ENCODE assay signal across 20 mouse cellular contexts in genomic region chr1:40479505-40479923, GRCm38 (mm10). TPM values are rescaled to one million over a fixed set of nuclear protein-coding genes. Genes with fewer than 3 reads are reported as not detected.
A peak's percentile ranks its signal among the peaks of the same experiment; 100 is the strongest.
DNase-seq lines count a peak whose midpoint lies in the region; ATAC-seq lines count a peak whose summit lies in the region.
"Had no signal": no experiment of that assay in that cellular context is flagged by ENCODE, and none has a peak within 500 bp of the region (broad histone marks: within the 10 kb centered on the region; RNA-seq: fewer than 3 reads in every experiment).

No protein-coding gene starts in this region.

- no peaks in the 10 kb centered on the region for H3K27me3 ChIP-seq in liver, embryonic 11.5 days (replicated peaks; ENCODE audit: control insufficient read depth, insufficient read depth, low read length)
- no peaks in the 10 kb centered on the region for H3K27me3 ChIP-seq in forebrain, embryonic 10.5 days (ENCODE audit: poor library complexity, severe bottlenecking)
- H3K27me3 ChIP-seq: embryonic facial prominence, embryonic 12.5 days; kidney, embryonic 15.5 days; liver, embryonic 15.5 days had no signal

- H3K9ac ChIP-seq in liver, embryonic 11.5 days (ENCODE audit: low read depth, low read length), result no peak overlapping the region
- H3K9ac ChIP-seq: embryonic facial prominence, embryonic 12.5 days; hindbrain, embryonic 14.5 days; kidney, embryonic 15.5 days; liver, embryonic 15.5 days had no signal

- H3K4me3 ChIP-seq in liver, embryonic 11.5 days (ENCODE audit: low read depth, low read length), result no peak overlapping the region
- H3K4me3 ChIP-seq in forebrain, embryonic 10.5 days, result no peak overlapping the region
- H3K4me3 ChIP-seq: embryonic facial prominence, embryonic 12.5 days; kidney, embryonic 15.5 days; limb, embryonic 10.5 days; liver, embryonic 15.5 days had no signal

- no peak overlapping the region for H3K27ac ChIP-seq in liver, embryonic 11.5 days (ENCODE audit: low read depth, low read length)
- no peak overlapping the region for H3K27ac ChIP-seq in forebrain, embryonic 10.5 days
- H3K27ac ChIP-seq: embryonic facial prominence, embryonic 12.5 days; hindbrain, embryonic 14.5 days; kidney, embryonic 15.5 days; limb, embryonic 10.5 days; liver, embryonic 15.5 days had no signal

- no peaks in the 10 kb centered on the region for H3K4me1 ChIP-seq in liver, embryonic 11.5 days (replicated peaks; ENCODE audit: control insufficient read depth, insufficient read depth, low read length)
- no peaks in the 10 kb centered on the region for H3K4me1 ChIP-seq in forebrain, embryonic 10.5 days
- H3K4me1 ChIP-seq: embryonic facial prominence, embryonic 12.5 days; kidney, embryonic 15.5 days; limb, embryonic 10.5 days; liver, embryonic 15.5 days had no signal

- no peak for ATAC-seq in liver, embryonic 11.5 days (replicated peaks; ENCODE audit: low FRiP score)
- peak; percentile 72 for ATAC-seq in megakaryocyte progenitor cell, adult 5-6 weeks (replicated peaks; ENCODE audit: poor library complexity)
- ATAC-seq: Patski had no signal

- H3K4me2 ChIP-seq in liver, embryonic 11.5 days, result no peak overlapping the region
- H3K4me2 ChIP-seq: embryonic facial prominence, embryonic 12.5 days; hindbrain, embryonic 14.5 days; kidney, embryonic 15.5 days; liver, embryonic 15.5 days had no signal

- peak; percentile 11 for DNase-seq in liver
- no peak for DNase-seq in liver, embryonic 11.5 days (ENCODE audit: low spot score)
- peak; percentile 82 for DNase-seq in T-cell, adult 2 months (ENCODE audit: low spot score)
- DNase-seq in thymus, postnatal 25 days, result peak; percentile 44
- no peak for DNase-seq in urinary bladder, postnatal 25 days (ENCODE audit: low spot score)
- no peak for DNase-seq in forebrain, embryonic 10.5 days (ENCODE audit: extremely low spot score, low spot score)
- no peak for DNase-seq in kidney, postnatal 14 days
- DNase-seq: adrenal gland, adult 2 months; cerebellum, postnatal 14 days; lung, postnatal 14 days; right cerebral cortex, adult 18-20 months had no signal

- 45% methylated on average over 6 of the region's 6 CpGs for WGBS in liver, embryonic 11.5 days
- WGBS in forebrain, embryonic 10.5 days, result 85% methylated on average over 6 of the region's 6 CpGs

- H3K36me3 ChIP-seq in liver, embryonic 11.5 days (ENCODE audit: control insufficient read depth, insufficient read depth, low read length), result no peaks in the 10 kb centered on the region
- H3K36me3 ChIP-seq in forebrain, embryonic 10.5 days (replicated peaks), result no peaks in the 10 kb centered on the region
- H3K36me3 ChIP-seq: embryonic facial prominence, embryonic 12.5 days; kidney, embryonic 15.5 days; limb, embryonic 10.5 days; liver, embryonic 15.5 days had no signal

- no peaks in the 10 kb centered on the region for H3K9me3 ChIP-seq in liver, embryonic 11.5 days (ENCODE audit: control insufficient read depth, low read length)
- H3K9me3 ChIP-seq in forebrain, embryonic 10.5 days, result no peaks in the 10 kb centered on the region
- H3K9me3 ChIP-seq: embryonic facial prominence, embryonic 12.5 days; kidney, embryonic 15.5 days; limb, embryonic 10.5 days; liver, embryonic 15.5 days had no signal

RNA-seq across cellular contexts. Expression of gene Il18r1, which starts 14.2 kb away (rescaled TPM):
- polyA plus RNA-seq in liver, embryonic 11.5 days (2014; fragmentation: Nextera tagmentation; extraction: Ambion mirVana), result 0.10 TPM in 1 of 2 replicates, not detected in the other
- total RNA-seq in megakaryocyte progenitor cell, adult 5-6 weeks (2015), result 0.54 and 1.6 TPM in 2 replicates
- 0.46 and 0.91 TPM in 2 replicates for total RNA-seq in megakaryocyte progenitor cell, adult 5-6 weeks (2017)
- not detected in 2 replicates for polyA plus RNA-seq in forebrain, embryonic 10.5 days (2016; fragmentation: Nextera tagmentation; extraction: Ambion mirVana)
- total RNA-seq: layer of hippocampus, postnatal 25 days had no signal
- polyA plus RNA-seq: embryonic facial prominence, embryonic 12.5 days; forebrain, embryonic 11.5 days; hindbrain, embryonic 14.5 days; limb, embryonic 10.5 days; Patski had no signal

RNA-seq across cellular contexts. Expression of gene Il18rap, which starts 35.6 kb away (rescaled TPM):
- 0.69 and 1.2 TPM in 2 replicates for polyA plus RNA-seq in liver, embryonic 11.5 days (2014; fragmentation: Nextera tagmentation; extraction: Ambion mirVana)
- 11.2 and 11.4 TPM in 2 replicates for total RNA-seq in megakaryocyte progenitor cell, adult 5-6 weeks (2015)
- 9.6 and 10.7 TPM in 2 replicates for total RNA-seq in megakaryocyte progenitor cell, adult 5-6 weeks (2017)
- polyA plus RNA-seq in forebrain, embryonic 10.5 days (2016; fragmentation: Nextera tagmentation; extraction: Ambion mirVana), result 0.22 and 0.38 TPM in 2 replicates
- total RNA-seq: adrenal gland, adult 2 months had no signal
- polyA plus RNA-seq: adrenal gland, adult 2 months had no signal

RNA-seq across cellular contexts. Expression of gene Il1rl1, which starts 50.1 kb away (rescaled TPM):
- 1.7 and 2.3 TPM in 2 replicates for polyA plus RNA-seq in liver, embryonic 11.5 days (2014; fragmentation: Nextera tagmentation; extraction: Ambion mirVana)
- total RNA-seq in megakaryocyte progenitor cell, adult 5-6 weeks (2015), result 5.3 and 11.7 TPM in 2 replicates
- total RNA-seq in megakaryocyte progenitor cell, adult 5-6 weeks (2017), result 5.9 and 11.3 TPM in 2 replicates
- 0.11 TPM in 1 of 2 replicates, not detected in the other for polyA plus RNA-seq in forebrain, embryonic 10.5 days (2016; fragmentation: Nextera tagmentation; extraction: Ambion mirVana)

Comparison
In these comparisons a context has a peak if more than half of its experiments do, and no peak if none do; other contexts are left out.
1. DNase-seq: peak in liver (single experiment), T-cell, adult 2 months (single experiment) and thymus, postnatal 25 days (single experiment); none in liver, embryonic 11.5 days (single experiment), urinary bladder, postnatal 25 days (single experiment), forebrain, embryonic 10.5 days (single experiment) and kidney, postnatal 14 days (single experiment).